Mouse (Mus musculus): ENCODE measurements around the gene Lpxn. TPM values are rescaled to one million over a fixed set of nuclear protein-coding genes. Genes with fewer than 3 reads are reported as not detected.
A peak's percentile ranks its signal among the peaks of the same experiment; 100 is the strongest.

Lpxn gene
- polyA plus RNA-seq (2012; rRNA removed) = 25.1 and 29.6 TPM in 2 replicates

GRCm38 (mm10) chr19:12795511-12796327 is at the start of gene Lpxn, which contains the start of gene Zfp91:
Gene Lpxn, plus strand, starts transcription at chr19:12796193.
Gene Zfp91, minus strand, starts transcription at chr19:12796126.
- H3K4me1 ChIP-seq (ENCODE audit: control insufficient read depth, insufficient read depth, insufficient read length) = peaks cover 2% of the 10 kb centered on the region
- H3K27me3 ChIP-seq (ENCODE audit: control insufficient read depth, insufficient read depth, low read length) = no peaks in the 10 kb centered on the region
- DNase-seq (ENCODE audit: low read depth in 1 of 2, low spot score in 2 of 2) = peak; percentile 93
- peak within 1 kb of the TSS; percentile 95 for H3K4me3 ChIP-seq (ENCODE audit: extremely low read depth, insufficient read depth, insufficient read length)
- under 1% methylated on average over 75 of the region's 76 CpGs for WGBS
- peak within 1 kb of the TSS; percentile 100 for H3K27ac ChIP-seq (ENCODE audit: insufficient read depth, low read length)
- H3K36me3 ChIP-seq (ENCODE audit: control insufficient read depth, insufficient read depth, low read length) = no peaks in the 10 kb centered on the region
- peak; percentile 51; the same call in 1 of the 2 replicates for TF ChIP-seq POLR2A (IDR thresholded peaks at IDR 0.05; ENCODE audit: low read depth, low read length)
- TF ChIP-seq CTCF (IDR thresholded peaks at IDR 0.05; ENCODE audit: extremely low read depth, insufficient read depth, insufficient read length, insufficient replicate concordance) = no peak

GRCm38 (mm10) chr19:12756286-12756685 is 39.7 kb upstream of the Lpxn start:
- TF ChIP-seq POLR2A (IDR thresholded peaks at IDR 0.05; ENCODE audit: low read depth, low read length) = no peak
- TF ChIP-seq CTCF (IDR thresholded peaks at IDR 0.05; ENCODE audit: extremely low read depth, insufficient read depth, insufficient read length, insufficient replicate concordance) = no peak
- DNase-seq (ENCODE audit: low read depth in 1 of 2, low spot score in 2 of 2) = no peak
- Histone ChIP-seq H3K4me1 (ENCODE audit: control insufficient read depth, insufficient read depth, insufficient read length) (no peaks in the 10 kb centered on the region), H3K36me3 (ENCODE audit: control insufficient read depth, insufficient read depth, low read length) (no peaks in the 10 kb centered on the region), H3K27me3 (ENCODE audit: control insufficient read depth, insufficient read depth, low read length) (no peaks in the 10 kb centered on the region), H3K27ac (ENCODE audit: insufficient read depth, low read length) (no peak overlapping the region), H3K4me3 (ENCODE audit: extremely low read depth, insufficient read depth, insufficient read length) (no peak overlapping the region)
- 80% methylated on average over 3 of the region's 3 CpGs for WGBS

- H3K27me3 ChIP-seq (ENCODE audit: control insufficient read depth, insufficient read depth, low read length) = no peaks in the 10 kb centered on the region
- TF ChIP-seq POLR2A (IDR thresholded peaks at IDR 0.05; ENCODE audit: low read depth, low read length) (no peak), CTCF (IDR thresholded peaks at IDR 0.05; ENCODE audit: extremely low read depth, insufficient read depth, insufficient read length, insufficient replicate concordance) (no peak)
- no peak overlapping the region for H3K27ac ChIP-seq (ENCODE audit: insufficient read depth, low read length)
- no peak for DNase-seq (ENCODE audit: low read depth in 1 of 2, low spot score in 2 of 2)
- no peak overlapping the region for H3K4me3 ChIP-seq (ENCODE audit: extremely low read depth, insufficient read depth, insufficient read length)
- H3K36me3 ChIP-seq (ENCODE audit: control insufficient read depth, insufficient read depth, low read length) = peaks cover 6% of the 10 kb centered on the region
- H3K4me1 ChIP-seq (ENCODE audit: control insufficient read depth, insufficient read depth, insufficient read length) = no peaks in the 10 kb centered on the region
- 90% methylated on average over 1 of the region's 1 CpGs for WGBS
These were observed 37.0 kb upstream of the Lpxn start for GRCm38 (mm10) chr19:12758936-12759478.

- Histone ChIP-seq H3K4me3 (ENCODE audit: extremely low read depth, insufficient read depth, insufficient read length) (no peak overlapping the region), H3K27ac (ENCODE audit: insufficient read depth, low read length) (no peak overlapping the region), H3K36me3 (ENCODE audit: control insufficient read depth, insufficient read depth, low read length) (peaks cover 7% of the 10 kb centered on the region), H3K4me1 (ENCODE audit: control insufficient read depth, insufficient read depth, insufficient read length) (no peaks in the 10 kb centered on the region), H3K27me3 (ENCODE audit: control insufficient read depth, insufficient read depth, low read length) (no peaks in the 10 kb centered on the region)
- TF ChIP-seq POLR2A (IDR thresholded peaks at IDR 0.05; ENCODE audit: low read depth, low read length) (no peak), CTCF (IDR thresholded peaks at IDR 0.05; ENCODE audit: extremely low read depth, insufficient read depth, insufficient read length, insufficient replicate concordance) (no peak)
- DNase-seq (ENCODE audit: low read depth in 1 of 2, low spot score in 2 of 2) = no peak
- 90% methylated on average over 2 of the region's 2 CpGs for WGBS
These were observed 36.3 kb upstream of the Lpxn start for GRCm38 (mm10) chr19:12759656-12760055.

GRCm38 (mm10) chr19:12762212-12763130 is 33.5 kb upstream of the Lpxn start:
- Histone ChIP-seq H3K27me3 (ENCODE audit: control insufficient read depth, insufficient read depth, low read length) (no peaks in the 10 kb centered on the region), H3K4me1 (ENCODE audit: control insufficient read depth, insufficient read depth, insufficient read length) (no peaks in the 10 kb centered on the region), H3K36me3 (ENCODE audit: control insufficient read depth, insufficient read depth, low read length) (peaks cover 13% of the 10 kb centered on the region), H3K27ac (ENCODE audit: insufficient read depth, low read length) (no peak overlapping the region), H3K4me3 (ENCODE audit: extremely low read depth, insufficient read depth, insufficient read length) (no peak overlapping the region)
- 59% methylated on average over 2 of the region's 2 CpGs for WGBS
- peak in 1 of 2 experiments; percentile 10 for DNase-seq (ENCODE audit: low read depth in 1 of 2, low spot score in 2 of 2)
- TF ChIP-seq POLR2A (IDR thresholded peaks at IDR 0.05; ENCODE audit: low read depth, low read length) (no peak), CTCF (IDR thresholded peaks at IDR 0.05; ENCODE audit: extremely low read depth, insufficient read depth, insufficient read length, insufficient replicate concordance) (no peak)

GRCm38 (mm10) chr19:12765308-12765707 is 30.7 kb upstream of the Lpxn start, which contains the start of gene Cntf:
Gene Cntf, minus strand, starts transcription at chr19:12765632.
- no peak within 1 kb of the TSS for H3K27ac ChIP-seq (ENCODE audit: insufficient read depth, low read length)
- TF ChIP-seq CTCF (IDR thresholded peaks at IDR 0.05; ENCODE audit: extremely low read depth, insufficient read depth, insufficient read length, insufficient replicate concordance) (no peak), POLR2A (IDR thresholded peaks at IDR 0.05; ENCODE audit: low read depth, low read length) (no peak)
- no peaks in the 10 kb centered on the region for H3K27me3 ChIP-seq (ENCODE audit: control insufficient read depth, insufficient read depth, low read length)
- WGBS = 94% methylated on average over 7 of the region's 7 CpGs
- H3K36me3 ChIP-seq (ENCODE audit: control insufficient read depth, insufficient read depth, low read length) = peaks cover 28% of the 10 kb centered on the region
- no peak for DNase-seq (ENCODE audit: low read depth in 1 of 2, low spot score in 2 of 2)
- no peaks in the 10 kb centered on the region for H3K4me1 ChIP-seq (ENCODE audit: control insufficient read depth, insufficient read depth, insufficient read length)
- no peak within 1 kb of the TSS for H3K4me3 ChIP-seq (ENCODE audit: extremely low read depth, insufficient read depth, insufficient read length)
